Mouse (Mus musculus) cortical plate, adult 2 months (tissue): Measurements from ENCODE around the gene Osr1.

Experiments used
- CTCF ChIP-seq: fragments of 200-500 bp; IDR thresholded peaks from 2 replicates; pipeline ENCODE4 v1.5.1; 2011; ENCODE audit warnings: mild to moderate bottlenecking, control low read depth, low read length; ENCODE audit not compliant: insufficient read depth; ENCODE audit errors: extremely low read depth
- POLR2A ChIP-seq: fragments of 200-500 bp; IDR thresholded peaks from 2 replicates; pipeline ENCODE4 v1.6.1; 2011; ENCODE audit warnings: mild to moderate bottlenecking, low read length, control low read depth; ENCODE audit not compliant: insufficient read depth; ENCODE audit errors: extremely low read depth

GRCm38 (mm10) chr12:9580041-9580905 is 10.4 kb downstream of the Osr1 start:
- TF ChIP-seq CTCF (no peak), POLR2A (no peak)
